Mouse (Mus musculus): ENCODE data around the gene Gsta4. TPM values are rescaled to one million over a fixed set of nuclear protein-coding genes. Genes with fewer than 3 reads are reported as not detected.

Gsta4 gene
- total and polyA plus RNA-seq, 2 experiments from 2014 or later = 12.6 to 31.0 TPM

- Histone ChIP-seq H3K9me3 (ENCODE audit: low read length) (no peaks in the 10 kb centered on the region), H3K4me3 (ENCODE audit: low read depth, low read length) (no peak overlapping the region), H3K4me1 (ENCODE audit: insufficient read depth) (peaks cover 7% of the 10 kb centered on the region; the same call in 1 of the 2 replicates), H3K27me3 (ENCODE audit: insufficient read depth, low read length) (no peaks in the 10 kb centered on the region), H3K27ac (ENCODE audit: low read depth, low read length) (no peak overlapping the region), H3K9ac (no peak overlapping the region), H3K4me2 (ENCODE audit: low read depth) (no peak overlapping the region), H3K36me3 (ENCODE audit: insufficient read depth) (no peaks in the 10 kb centered on the region)
- DNase-seq = no peak
- WGBS = 78% methylated on average over 11 of the region's 11 CpGs
- ATAC-seq = no peak
- TF ChIP-seq CTCF (IDR thresholded peaks at IDR 0.05; ENCODE audit: low read depth) = no peak
Measured at GRCm38 (mm10) chr9:78195034-78195433, 12.5 kb downstream of the Gsta4 start.

- H3K27me3 ChIP-seq (ENCODE audit: insufficient read depth, low read length) = no peaks in the 10 kb centered on the region
- no peaks in the 10 kb centered on the region for H3K4me1 ChIP-seq (ENCODE audit: insufficient read depth)
- H3K27ac ChIP-seq (ENCODE audit: low read depth, low read length) = no peak overlapping the region
- no peak overlapping the region for H3K4me2 ChIP-seq (ENCODE audit: low read depth)
- no peaks in the 10 kb centered on the region for H3K9me3 ChIP-seq (ENCODE audit: low read length)
- no peak overlapping the region for H3K4me3 ChIP-seq (ENCODE audit: low read depth, low read length)
- DNase-seq (no peak), ATAC-seq (no peak)
- H3K36me3 ChIP-seq (ENCODE audit: insufficient read depth) = no peaks in the 10 kb centered on the region
- TF ChIP-seq CTCF (IDR thresholded peaks at IDR 0.05; ENCODE audit: low read depth) = no peak
- WGBS = 95% methylated on average over 9 of the region's 9 CpGs
- H3K9ac ChIP-seq = no peak overlapping the region
Measured at GRCm38 (mm10) chr9:78197801-78198200, 15.2 kb downstream of the Gsta4 start.

GRCm38 (mm10) chr9:78204194-78204593, 21.6 kb downstream of the Gsta4 start:
- H3K4me3 ChIP-seq (ENCODE audit: low read depth, low read length) = no peak overlapping the region
- DNase-seq = no peak
- TF ChIP-seq CTCF (IDR thresholded peaks at IDR 0.05; ENCODE audit: low read depth) = no peak
- H3K4me2 ChIP-seq (ENCODE audit: low read depth) = no peak overlapping the region
- H3K27ac ChIP-seq (ENCODE audit: low read depth, low read length) = no peak overlapping the region
- ATAC-seq = no peak
- H3K9ac ChIP-seq = no peak overlapping the region
- no peaks in the 10 kb centered on the region for H3K4me1 ChIP-seq (ENCODE audit: insufficient read depth)
- no peaks in the 10 kb centered on the region for H3K36me3 ChIP-seq (ENCODE audit: insufficient read depth)
- H3K27me3 ChIP-seq (ENCODE audit: insufficient read depth, low read length) = no peaks in the 10 kb centered on the region
- H3K9me3 ChIP-seq (ENCODE audit: low read length) = no peaks in the 10 kb centered on the region
- 92% methylated on average over 6 of the region's 6 CpGs for WGBS

GRCm38 (mm10) chr9:78208956-78209355, 26.4 kb downstream of the Gsta4 start:
- Histone ChIP-seq H3K27me3 (ENCODE audit: insufficient read depth, low read length) (no peaks in the 10 kb centered on the region), H3K36me3 (ENCODE audit: insufficient read depth) (no peaks in the 10 kb centered on the region), H3K4me2 (ENCODE audit: low read depth) (no peak overlapping the region), H3K27ac (ENCODE audit: low read depth, low read length) (no peak overlapping the region), H3K4me3 (ENCODE audit: low read depth, low read length) (no peak overlapping the region), H3K4me1 (ENCODE audit: insufficient read depth) (no peaks in the 10 kb centered on the region), H3K9me3 (ENCODE audit: low read length) (no peaks in the 10 kb centered on the region), H3K9ac (no peak overlapping the region)
- DNase-seq = no peak
- 82% methylated on average over 4 of the region's 4 CpGs for WGBS
- TF ChIP-seq CTCF (IDR thresholded peaks at IDR 0.05; ENCODE audit: low read depth) = no peak
- ATAC-seq = no peak

- Histone ChIP-seq H3K4me3 (ENCODE audit: low read depth, low read length) (no peak overlapping the region), H3K36me3 (ENCODE audit: insufficient read depth) (no peaks in the 10 kb centered on the region), H3K9ac (no peak overlapping the region), H3K27me3 (ENCODE audit: insufficient read depth, low read length) (no peaks in the 10 kb centered on the region), H3K4me2 (ENCODE audit: low read depth) (no peak overlapping the region), H3K27ac (ENCODE audit: low read depth, low read length) (no peak overlapping the region), H3K9me3 (ENCODE audit: low read length) (no peaks in the 10 kb centered on the region), H3K4me1 (ENCODE audit: insufficient read depth) (no peaks in the 10 kb centered on the region)
- DNase-seq = no peak
- ATAC-seq = no peak
- 91% methylated on average over 3 of the region's 3 CpGs for WGBS
- TF ChIP-seq CTCF (IDR thresholded peaks at IDR 0.05; ENCODE audit: low read depth) = no peak
Measured at GRCm38 (mm10) chr9:78210079-78210478, 27.5 kb downstream of the Gsta4 start.

GRCm38 (mm10) chr9:78210821-78211220, 28.2 kb downstream of the Gsta4 start:
- H3K4me1 ChIP-seq (ENCODE audit: insufficient read depth) = no peaks in the 10 kb centered on the region
- no peak overlapping the region for H3K27ac ChIP-seq (ENCODE audit: low read depth, low read length)
- H3K27me3 ChIP-seq (ENCODE audit: insufficient read depth, low read length) = no peaks in the 10 kb centered on the region
- TF ChIP-seq CTCF (IDR thresholded peaks at IDR 0.05; ENCODE audit: low read depth) = no peak
- H3K9me3 ChIP-seq (ENCODE audit: low read length) = no peaks in the 10 kb centered on the region
- DNase-seq = no peak
- no peak overlapping the region for H3K4me2 ChIP-seq (ENCODE audit: low read depth)
- no peak overlapping the region for H3K4me3 ChIP-seq (ENCODE audit: low read depth, low read length)
- ATAC-seq = no peak
- no peaks in the 10 kb centered on the region for H3K36me3 ChIP-seq (ENCODE audit: insufficient read depth)
- no peak overlapping the region for H3K9ac ChIP-seq
- WGBS = 94% methylated on average over 2 of the region's 2 CpGs

GRCm38 (mm10) chr9:78211521-78211920, 28.9 kb downstream of the Gsta4 start:
- H3K4me3 ChIP-seq (ENCODE audit: low read depth, low read length) = no peak overlapping the region
- H3K36me3 ChIP-seq (ENCODE audit: insufficient read depth) = no peaks in the 10 kb centered on the region
- H3K27me3 ChIP-seq (ENCODE audit: insufficient read depth, low read length) = no peaks in the 10 kb centered on the region
- DNase-seq (no peak), ATAC-seq (no peak)
- no peak overlapping the region for H3K9ac ChIP-seq
- H3K4me2 ChIP-seq (ENCODE audit: low read depth) = no peak overlapping the region
- no peaks in the 10 kb centered on the region for H3K4me1 ChIP-seq (ENCODE audit: insufficient read depth)
- 92% methylated on average over 3 of the region's 3 CpGs for WGBS
- no peak overlapping the region for H3K27ac ChIP-seq (ENCODE audit: low read depth, low read length)
- no peak for TF ChIP-seq CTCF (IDR thresholded peaks at IDR 0.05; ENCODE audit: low read depth)
- no peaks in the 10 kb centered on the region for H3K9me3 ChIP-seq (ENCODE audit: low read length)
